Mouse (Mus musculus) limb, embryonic 12.5 days (tissue): ENCODE measurements around the gene Dguok. TPM values are rescaled to one million over a fixed set of nuclear protein-coding genes. Genes with fewer than 3 reads are reported as not detected.

Experiments
- ATAC-seq: fragments of 200-750 bp; cut with Nextera tagmentation; 2 replicates; pipeline ENCODE4 v1.8.0; 2017; ENCODE audit warnings: low read depth, moderate TSS enrichment; ENCODE audit not compliant: insufficient number of reproducible peaks, insufficient read depth, low FRiP score, low TSS enrichment
- H3K27ac ChIP-seq: fragments of 300-500 bp; sonication (generic); 2 replicates; pipeline ENCODE4 v1.5.1; 2016; ENCODE audit warnings: mild to moderate bottlenecking, moderate library complexity
- H3K27me3 ChIP-seq: fragments of 300-500 bp; sonication (generic); 2 replicates; pipeline ENCODE4 v1.6.1; 2016; ENCODE audit warnings: mild to moderate bottlenecking, moderate library complexity
- H3K36me3 ChIP-seq: fragments of 300-500 bp; sonication (generic); 2 replicates; pipeline ENCODE4 v1.6.1; 2016; ENCODE audit warnings: mild to moderate bottlenecking, moderate library complexity
- H3K4me1 ChIP-seq: fragments of 300-500 bp; sonication (generic); replicated peaks from 2 replicates; pipeline ENCODE4 v1.6.1; 2016
- H3K4me2 ChIP-seq: fragments of 300-500 bp; sonication (generic); 2 replicates; pipeline ENCODE4 v1.6.1; 2016; ENCODE audit warnings: mild to moderate bottlenecking, moderate library complexity
- H3K4me3 ChIP-seq: fragments of 300-500 bp; sonication (generic); replicated peaks from 2 replicates; pipeline ENCODE4 v1.5.1; 2016; ENCODE audit warnings: mild to moderate bottlenecking
- H3K9ac ChIP-seq: fragments of 300-500 bp; sonication (generic); replicated peaks from 2 replicates; pipeline ENCODE4 v1.6.1; 2016; ENCODE audit warnings: mild to moderate bottlenecking, moderate library complexity
- H3K9me3 ChIP-seq: fragments of 300-500 bp; sonication (generic); 2 replicates; pipeline ENCODE4 v1.6.1; 2016; ENCODE audit warnings: mild to moderate bottlenecking, moderate library complexity
- WGBS: fragments of 180-500 bp; shearing (Covaris S2); methylation state at CpG from one replicate; pipeline ENCODE4 v1.1.7; 2016; 5-methylcytosine and 5-hydroxymethylcytosine counted together
- polyA plus RNA-seq: library from polyadenylated mRNA; unstranded; fragments of >200 nt; fragmentation: Nextera tagmentation; extraction: Ambion mirVana; gene quantifications from 2 replicates; pipeline ENCODE4 v1.2.1, GENCODE M21; 2016

Dguok gene
- 77.8 and 82.5 TPM in 2 replicates for polyA plus RNA-seq

DNA sequence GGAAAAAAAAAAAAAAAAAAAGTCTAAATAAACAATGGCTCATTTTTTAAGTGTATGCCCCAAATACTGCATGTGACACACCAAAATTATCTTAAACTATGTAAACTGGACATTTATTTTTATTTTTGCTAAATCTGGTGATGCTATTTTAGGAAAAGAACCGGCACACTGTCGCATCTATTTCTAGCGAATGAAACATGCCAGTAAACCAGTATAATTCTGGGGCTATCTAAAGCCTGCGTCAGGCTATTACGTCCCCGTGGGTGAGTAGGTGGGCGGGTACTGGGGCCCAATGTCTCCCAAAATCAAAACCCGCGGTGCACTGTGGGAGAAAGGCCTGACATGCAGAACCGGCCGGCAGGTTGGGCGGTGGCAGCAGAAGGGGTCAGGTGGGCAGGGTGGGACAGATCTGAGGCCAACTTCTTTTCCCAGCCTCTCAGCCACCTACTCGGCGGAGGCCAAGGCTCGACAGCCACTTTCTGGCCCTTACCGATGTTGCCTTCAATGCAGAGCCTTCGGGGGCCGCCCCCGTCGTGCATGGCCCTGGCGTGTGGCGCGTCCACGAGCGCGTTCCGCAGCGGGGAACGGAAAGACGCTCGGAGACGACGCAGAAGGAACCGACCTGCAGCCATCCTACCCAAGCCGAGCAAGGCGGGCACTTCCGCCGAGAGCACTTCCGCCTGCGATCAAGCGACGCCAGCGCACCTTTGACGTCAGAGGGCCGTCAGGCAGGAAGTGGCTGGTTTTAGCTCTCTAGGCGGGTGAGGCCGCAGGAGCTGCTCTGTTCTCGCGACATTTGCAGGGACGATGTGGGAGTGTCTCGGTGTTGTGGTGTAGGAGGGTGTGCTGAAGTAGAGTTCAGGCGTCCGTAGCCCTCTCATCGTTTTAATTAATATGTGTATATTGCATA, at the start of gene Dguok:
Dguok (minus strand) TSS at position 712 of the 910 bp plus-strand sequence.
- H3K4me3 ChIP-seq: peak within 1 kb of the TSS; percentile 81
- H3K27me3 ChIP-seq: no peaks in the 10 kb centered on the region
- H3K4me2 ChIP-seq: peak within 1 kb of the TSS; percentile 72
- peak within 1 kb of the TSS; percentile 82 for H3K9ac ChIP-seq
- no peaks in the 10 kb centered on the region for H3K36me3 ChIP-seq
- peak within 1 kb of the TSS; percentile 97 for H3K27ac ChIP-seq
- peak; percentile 99 for ATAC-seq
- H3K9me3 ChIP-seq: no peaks in the 10 kb centered on the region
- H3K4me1 ChIP-seq: peaks cover 14% of the 10 kb centered on the region
- WGBS: under 1% methylated on average over 54 of the region's 54 CpGs

DNA sequence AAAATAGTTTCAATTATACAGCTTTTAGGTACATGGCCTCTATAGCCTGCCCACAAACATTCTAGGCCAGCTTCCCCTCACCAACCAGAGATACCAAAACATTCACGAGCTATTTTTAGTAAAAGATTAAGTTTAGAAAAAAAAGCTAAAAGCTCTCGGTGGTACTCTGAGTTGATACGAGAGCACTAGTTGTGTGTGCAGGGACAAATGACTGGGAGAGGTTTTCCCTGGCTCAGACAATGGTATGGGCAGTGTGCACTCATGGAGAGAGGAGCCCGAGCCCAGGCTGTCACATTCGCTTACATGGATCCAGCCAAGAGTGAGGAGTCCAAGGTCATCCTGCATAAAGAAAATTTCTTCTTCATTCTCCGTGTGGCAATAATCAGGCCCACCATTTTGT, 49.2 kb upstream of the Dguok start:
- no peaks in the 10 kb centered on the region for H3K4me1 ChIP-seq
- ATAC-seq: no peak
- no peak overlapping the region for H3K9ac ChIP-seq
- H3K27me3 ChIP-seq: no peaks in the 10 kb centered on the region
- no peak overlapping the region for H3K4me3 ChIP-seq
- H3K27ac ChIP-seq: no peak overlapping the region
- no peak overlapping the region for H3K4me2 ChIP-seq
- WGBS: 88% methylated on average over 6 of the region's 6 CpGs
- H3K36me3 ChIP-seq: peaks cover 71% of the 10 kb centered on the region
- H3K9me3 ChIP-seq: no peaks in the 10 kb centered on the region

DNA sequence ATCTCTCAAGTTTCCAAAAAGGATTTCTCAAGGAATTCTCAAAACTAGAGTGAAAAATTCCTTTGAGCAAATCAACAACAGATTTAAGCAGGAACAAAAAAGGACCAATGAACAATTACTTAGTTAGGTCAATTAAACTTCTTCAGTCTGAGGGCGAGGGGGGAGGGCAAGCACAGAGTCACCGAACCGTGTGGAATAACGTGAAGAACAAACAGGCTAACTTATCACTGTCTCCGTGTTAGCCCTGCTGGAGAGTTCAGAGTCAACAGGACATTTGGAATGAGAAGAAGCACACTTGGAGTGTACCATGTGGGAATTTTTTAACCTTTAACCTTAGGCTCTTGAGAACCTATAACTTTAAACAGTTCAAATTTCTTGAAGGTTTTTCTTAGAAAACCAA, 41.6 kb upstream of the Dguok start:
- Histone ChIP-seq H3K4me3 (no peak overlapping the region), H3K4me1 (no peaks in the 10 kb centered on the region), H3K27ac (no peak overlapping the region), H3K36me3 (peaks cover 44% of the 10 kb centered on the region), H3K9ac (no peak overlapping the region), H3K4me2 (no peak overlapping the region), H3K9me3 (no peaks in the 10 kb centered on the region), H3K27me3 (no peaks in the 10 kb centered on the region)
- ATAC-seq: no peak
- WGBS: 70% methylated on average over 5 of the region's 5 CpGs

DNA sequence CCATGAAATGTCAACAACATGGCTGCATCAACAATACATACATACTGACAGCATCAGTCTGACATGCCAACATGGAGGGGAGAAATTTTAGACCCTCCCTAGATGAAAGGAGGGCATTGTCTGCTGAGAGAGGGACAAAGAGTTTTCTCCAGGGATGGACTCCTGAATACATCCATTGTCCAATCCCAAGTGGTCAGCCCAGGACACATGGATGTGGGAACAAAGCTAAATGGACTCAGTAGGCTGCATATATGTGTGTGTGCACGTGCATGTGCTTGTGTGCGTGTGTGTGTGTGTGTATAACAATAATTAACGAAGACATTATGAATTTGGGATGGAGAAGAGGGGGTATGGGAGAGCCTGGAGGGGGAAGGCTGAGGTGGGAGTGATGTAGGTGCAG, 39.0 kb upstream of the Dguok start:
- Histone ChIP-seq H3K4me3 (no peak overlapping the region), H3K9ac (no peak overlapping the region), H3K36me3 (peaks cover 42% of the 10 kb centered on the region), H3K4me2 (no peak overlapping the region), H3K4me1 (no peaks in the 10 kb centered on the region), H3K27me3 (no peaks in the 10 kb centered on the region), H3K27ac (no peak overlapping the region), H3K9me3 (no peaks in the 10 kb centered on the region)
- ATAC-seq: no peak
- WGBS: 82% methylated on average over 3 of the region's 3 CpGs

DNA sequence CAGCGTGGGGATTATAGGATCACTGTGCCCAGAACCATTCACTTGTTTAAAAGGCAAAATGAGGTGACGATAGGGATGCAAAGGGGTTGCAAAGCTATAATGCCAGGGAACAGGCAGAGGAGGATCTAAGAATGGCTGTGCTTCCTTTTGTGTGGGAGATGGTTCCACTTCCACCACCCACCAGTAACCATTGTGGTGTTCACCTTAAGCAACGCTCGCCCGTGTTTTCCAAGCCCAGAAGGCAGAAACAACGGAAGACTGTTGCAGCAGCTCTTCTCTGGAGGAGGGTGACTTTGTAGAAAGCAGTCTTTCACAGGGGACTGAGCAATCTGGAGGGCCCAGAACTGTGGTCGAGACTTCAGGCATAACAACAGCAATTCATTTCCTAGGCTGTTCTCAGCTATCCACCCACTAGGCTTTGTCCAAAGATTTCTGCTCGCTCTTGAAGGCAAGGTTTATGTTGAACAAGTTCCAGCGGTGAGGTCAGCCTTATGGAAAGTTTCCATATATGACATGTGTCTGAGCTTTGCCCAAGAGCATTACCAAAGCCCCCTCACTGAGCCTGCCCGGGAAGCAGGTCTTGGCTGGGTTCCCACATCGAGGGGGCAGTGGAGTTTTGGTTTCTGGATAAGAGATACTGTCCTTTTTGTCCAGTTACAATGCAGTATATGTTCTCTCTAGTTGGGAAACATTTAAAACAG, 35.1 kb upstream of the Dguok start:
- Histone ChIP-seq H3K27me3 (no peaks in the 10 kb centered on the region), H3K9ac (no peak overlapping the region), H3K27ac (0 out of 2 replicates have a peak overlapping the region, but pooled peaks have one; percentile 46), H3K9me3 (no peaks in the 10 kb centered on the region), H3K4me1 (no peaks in the 10 kb centered on the region; the same call in 1 of the 2 replicates), H3K4me2 (no peak overlapping the region), H3K4me3 (no peak overlapping the region), H3K36me3 (peaks cover 30% of the 10 kb centered on the region)
- ATAC-seq: no peak
- 79% methylated on average over 11 of the region's 11 CpGs for WGBS

DNA sequence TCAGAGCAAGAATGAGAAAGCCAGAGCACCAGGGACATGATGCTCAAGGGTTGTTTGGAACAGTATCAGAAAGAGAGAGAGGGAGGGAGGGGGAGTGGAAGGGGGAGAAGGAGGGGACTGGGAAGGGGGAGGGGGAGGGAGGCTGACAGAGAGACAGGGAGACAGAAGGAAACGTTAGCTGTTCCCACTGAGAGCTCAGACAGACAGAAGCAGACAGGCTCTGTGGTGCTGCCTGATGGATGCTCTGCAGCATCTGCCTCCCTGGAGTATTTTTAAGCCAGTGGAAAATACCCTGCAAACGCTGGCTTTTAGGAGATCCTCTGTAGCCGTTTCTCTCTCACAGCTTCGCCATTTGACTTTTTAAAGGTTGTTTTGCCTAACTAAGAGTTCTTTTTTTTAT, 33.2 kb upstream of the Dguok start:
- H3K27ac ChIP-seq: 0 out of 2 replicates have a peak overlapping the region, but pooled peaks have one; percentile 2
- H3K36me3 ChIP-seq: peaks cover 11% of the 10 kb centered on the region
- no peak overlapping the region for H3K4me3 ChIP-seq
- H3K9ac ChIP-seq: no peak overlapping the region
- H3K9me3 ChIP-seq: no peaks in the 10 kb centered on the region
- no peak overlapping the region for H3K4me2 ChIP-seq
- H3K27me3 ChIP-seq: no peaks in the 10 kb centered on the region
- no peak for ATAC-seq
- peaks cover 6% of the 10 kb centered on the region; the same call in 1 of the 2 replicates for H3K4me1 ChIP-seq
- WGBS: 44% methylated on average over 4 of the region's 4 CpGs

DNA sequence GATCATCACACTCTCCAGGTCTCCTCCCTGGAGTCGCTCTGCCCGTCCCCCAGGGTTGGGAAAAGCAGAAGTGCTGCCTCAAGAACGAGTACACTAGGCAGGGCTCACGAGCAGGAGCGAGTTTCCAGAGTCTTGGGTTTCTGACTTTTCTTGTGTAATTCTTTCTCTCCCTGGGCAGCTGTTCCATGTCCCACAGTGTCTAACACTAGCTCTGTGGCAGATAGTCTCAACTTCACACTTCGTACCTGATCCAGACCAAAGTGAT, 30.0 kb upstream of the Dguok start:
- H3K4me3 ChIP-seq: no peak overlapping the region
- no peaks in the 10 kb centered on the region for H3K36me3 ChIP-seq
- H3K9ac ChIP-seq: no peak overlapping the region
- no peaks in the 10 kb centered on the region for H3K27me3 ChIP-seq
- ATAC-seq: no peak
- whole genome bisulfite sequencing: 42% methylated on average over 6 of the region's 6 CpGs
- no peak overlapping the region for H3K4me2 ChIP-seq
- 0 out of 2 replicates have a peak overlapping the region, but pooled peaks have one; percentile 41 for H3K27ac ChIP-seq
- peaks cover 6% of the 10 kb centered on the region; the same call in 1 of the 2 replicates for H3K4me1 ChIP-seq
- no peaks in the 10 kb centered on the region for H3K9me3 ChIP-seq

DNA sequence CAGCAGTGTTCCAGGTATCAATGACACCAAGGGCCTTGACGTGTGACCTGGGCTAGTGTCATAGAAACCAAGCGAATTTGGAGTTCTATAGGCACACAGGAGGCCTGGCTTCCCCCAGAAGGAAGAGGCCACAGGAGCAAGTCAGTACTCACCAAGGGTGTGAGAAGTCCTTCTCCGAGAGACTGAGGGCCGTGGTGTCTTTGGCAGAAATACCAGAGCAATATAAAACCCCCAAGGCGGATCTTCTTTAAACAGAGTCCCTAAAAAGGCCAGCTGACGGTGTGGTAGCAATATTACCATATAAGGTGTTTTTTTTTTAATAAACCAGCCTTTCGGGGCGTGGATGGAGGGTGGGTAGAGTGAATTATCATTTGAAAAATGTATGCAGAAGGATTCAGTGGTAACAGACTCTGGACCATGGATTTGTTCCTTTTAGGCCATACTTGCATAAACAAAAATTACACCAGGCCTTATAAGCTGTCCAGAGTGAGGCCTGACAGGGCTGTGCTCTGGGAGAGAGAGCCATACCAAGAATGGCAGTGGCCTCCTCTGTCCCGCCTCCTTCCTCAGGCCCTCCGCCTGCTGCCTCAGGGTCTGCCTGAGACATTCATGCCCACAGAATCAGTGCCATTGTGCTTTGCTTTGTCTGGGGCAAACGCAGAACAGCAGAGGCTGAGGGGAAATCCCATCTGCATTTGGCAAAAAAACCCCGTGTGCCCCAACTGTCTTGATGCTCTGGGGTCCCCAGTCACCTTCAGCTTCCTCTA, 29.4 kb upstream of the Dguok start, which contains the start of gene Actg2:
Actg2 (minus strand) TSS at position 238 of the 767 bp plus-strand sequence.
- Histone ChIP-seq H3K36me3 (no peaks in the 10 kb centered on the region), H3K4me1 (peaks cover 6% of the 10 kb centered on the region; the same call in 1 of the 2 replicates), H3K4me2 (no peak within 1 kb of the TSS), H3K9ac (no peak within 1 kb of the TSS), H3K27ac (0 out of 2 replicates have a peak within 1 kb of the TSS, but pooled peaks have one; percentile 41), H3K27me3 (no peaks in the 10 kb centered on the region), H3K9me3 (no peaks in the 10 kb centered on the region), H3K4me3 (no peak within 1 kb of the TSS)
- 68% methylated on average over 12 of the region's 12 CpGs for WGBS
- no peak for ATAC-seq

DNA sequence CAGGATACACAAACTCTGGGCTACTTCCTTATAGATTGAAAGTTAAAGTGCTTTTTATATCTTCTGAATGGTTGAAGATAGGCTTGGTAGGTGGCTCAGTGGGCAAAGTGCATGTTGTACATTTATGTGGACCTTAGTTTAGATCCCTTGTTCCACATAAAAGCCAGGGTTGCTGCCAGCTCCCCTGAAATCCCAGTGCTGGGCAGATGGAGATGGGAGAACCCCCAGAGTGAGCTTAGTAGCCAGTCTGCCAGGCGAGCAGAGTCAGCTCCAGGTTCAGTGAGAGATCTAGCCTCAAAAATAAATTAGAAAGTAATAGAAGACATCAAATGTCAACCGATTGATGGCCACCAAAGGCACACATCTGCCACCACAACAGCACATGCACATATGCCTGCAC, 25.8 kb upstream of the Dguok start:
- no peak overlapping the region for H3K4me2 ChIP-seq
- H3K4me3 ChIP-seq: no peak overlapping the region
- H3K4me1 ChIP-seq: 0 out of 2 replicates have a peak, but pooled peaks cover 6% of the 10 kb centered on the region
- no peak overlapping the region for H3K9ac ChIP-seq
- ATAC-seq: no peak
- no peaks in the 10 kb centered on the region for H3K36me3 ChIP-seq
- WGBS: 74% methylated on average over 2 of the region's 2 CpGs
- H3K27ac ChIP-seq: no peak overlapping the region
- H3K27me3 ChIP-seq: no peaks in the 10 kb centered on the region
- no peaks in the 10 kb centered on the region for H3K9me3 ChIP-seq

DNA sequence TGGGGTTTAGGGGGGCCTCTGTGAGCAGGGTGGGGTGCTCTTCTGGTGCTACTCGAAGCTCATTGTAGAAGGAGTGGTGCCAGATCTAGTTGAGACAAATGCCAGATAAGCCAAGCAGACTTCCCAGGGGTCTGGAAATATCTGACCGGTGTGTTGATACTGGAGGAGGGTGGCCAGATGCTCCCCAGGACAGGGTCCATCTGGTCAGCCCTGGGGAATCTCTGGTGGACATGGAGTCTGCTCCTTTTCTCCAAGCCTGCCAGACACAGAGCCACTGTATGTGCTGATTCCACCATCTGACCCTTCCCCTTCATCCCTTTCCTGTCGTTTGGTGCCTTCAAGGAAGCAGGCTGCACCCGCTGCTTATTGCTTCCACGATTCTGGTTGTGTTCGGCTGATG, 16.4 kb upstream of the Dguok start:
- Histone ChIP-seq H3K27me3 (no peaks in the 10 kb centered on the region), H3K4me2 (no peak overlapping the region), H3K4me1 (no peaks in the 10 kb centered on the region), H3K9me3 (no peaks in the 10 kb centered on the region), H3K27ac (no peak overlapping the region), H3K36me3 (no peaks in the 10 kb centered on the region), H3K9ac (no peak overlapping the region), H3K4me3 (no peak overlapping the region)
- ATAC-seq: no peak
- WGBS: 44% methylated on average over 6 of the region's 6 CpGs

DNA sequence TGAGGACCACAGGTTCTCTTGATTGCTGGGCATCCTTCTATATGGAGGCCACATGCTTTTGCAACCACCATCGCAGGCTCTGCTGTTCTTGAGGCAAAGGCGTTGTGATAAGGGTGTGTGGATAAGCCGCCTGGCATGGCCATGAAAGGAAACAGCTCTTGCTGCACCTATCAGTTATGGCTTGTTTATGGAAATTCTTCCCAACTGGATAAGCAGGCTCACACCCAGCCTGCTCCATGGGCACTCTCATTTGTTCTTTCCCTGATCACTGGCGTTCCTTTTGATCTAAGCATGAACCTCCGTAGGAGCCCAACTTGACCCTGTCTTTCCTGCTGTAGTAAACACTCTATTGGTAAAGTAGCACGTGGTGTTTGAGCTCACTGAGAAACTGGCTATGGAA, 15.0 kb upstream of the Dguok start:
- Histone ChIP-seq H3K4me3 (no peak overlapping the region), H3K27ac (no peak overlapping the region), H3K9me3 (no peaks in the 10 kb centered on the region), H3K27me3 (no peaks in the 10 kb centered on the region), H3K9ac (no peak overlapping the region), H3K4me2 (no peak overlapping the region), H3K4me1 (no peaks in the 10 kb centered on the region), H3K36me3 (no peaks in the 10 kb centered on the region)
- 71% methylated on average over 6 of the region's 6 CpGs for WGBS
- no peak for ATAC-seq
